Mouse (Mus musculus): ENCODE measurements at regions not wholly inside any gene's neighbourhood (a gene's known extent, or its start where the extent isn't known, plus 50 kb on each side); places are given as distances from the start of the nearest gene placed in this dataset.

GRCm38 (mm10) chr4:142474626-142475025 is 235.4 kb upstream of the Kazn start:
- DNase-seq (ENCODE audit: low spot score in 2 of 2): no peak

- peak; percentile 44 to 50 for DNase-seq (ENCODE audit: low spot score in 2 of 2)
Measured at GRCm38 (mm10) chr4:142474018-142474417, 234.8 kb upstream of the Kazn start.

- DNase-seq (ENCODE audit: low spot score in 2 of 2): no peak
Measured at GRCm38 (mm10) chr4:142473284-142473683, 234.1 kb upstream of the Kazn start.

- no peak for DNase-seq (ENCODE audit: low spot score in 2 of 2)
Measured at GRCm38 (mm10) chr4:142472332-142472731, 233.1 kb upstream of the Kazn start.

- DNase-seq (ENCODE audit: low spot score in 2 of 2): no peak
Measured at GRCm38 (mm10) chr4:142470784-142471183, 231.6 kb upstream of the Kazn start.

GRCm38 (mm10) chr4:142467920-142468319 is 228.7 kb upstream of the Kazn start:
- DNase-seq (ENCODE audit: low spot score in 2 of 2): no peak

- no peak for DNase-seq (ENCODE audit: low spot score in 2 of 2)
Measured at GRCm38 (mm10) chr4:142465226-142465625, 226.0 kb upstream of the Kazn start.

- DNase-seq (ENCODE audit: low spot score in 2 of 2): no peak
Measured at GRCm38 (mm10) chr4:142464066-142464465, 224.9 kb upstream of the Kazn start.

- no peak for DNase-seq (ENCODE audit: low spot score in 2 of 2)
Measured at GRCm38 (mm10) chr4:142460468-142461086, 221.4 kb upstream of the Kazn start.

GRCm38 (mm10) chr4:142452614-142453013 is 213.4 kb upstream of the Kazn start:
- no peak for DNase-seq (ENCODE audit: low spot score in 2 of 2)

- no peak for DNase-seq (ENCODE audit: low spot score in 2 of 2)
Measured at GRCm38 (mm10) chr4:142450884-142451283, 211.7 kb upstream of the Kazn start.

GRCm38 (mm10) chr4:142449713-142450112 is 210.5 kb upstream of the Kazn start:
- DNase-seq (ENCODE audit: low spot score in 2 of 2): peak in 1 of 2 experiments; percentile 10

GRCm38 (mm10) chr4:142449198-142449702 is 210.0 kb upstream of the Kazn start:
- DNase-seq (ENCODE audit: low spot score in 2 of 2): no peak

GRCm38 (mm10) chr4:142447529-142447928 is 208.3 kb upstream of the Kazn start:
- DNase-seq (ENCODE audit: low spot score in 2 of 2): no peak

- peak in 1 of 2 experiments; percentile 12 for DNase-seq (ENCODE audit: low spot score in 2 of 2)
Measured at GRCm38 (mm10) chr4:142441045-142441444, 201.8 kb upstream of the Kazn start.

GRCm38 (mm10) chr4:142439450-142440183 is 200.4 kb upstream of the Kazn start:
- no peak for DNase-seq (ENCODE audit: low spot score in 2 of 2)

GRCm38 (mm10) chr4:142424596-142424995 is 185.4 kb upstream of the Kazn start:
- DNase-seq (ENCODE audit: low spot score in 2 of 2): peak in 1 of 2 experiments; percentile 12

- DNase-seq (ENCODE audit: low spot score in 2 of 2): no peak
Measured at GRCm38 (mm10) chr4:142420427-142420826, 181.2 kb upstream of the Kazn start.

GRCm38 (mm10) chr4:142414874-142415273 is 175.7 kb upstream of the Kazn start:
- DNase-seq (ENCODE audit: low spot score in 2 of 2): no peak

GRCm38 (mm10) chr4:142411792-142412191 is 172.6 kb upstream of the Kazn start:
- no peak for DNase-seq (ENCODE audit: low spot score in 2 of 2)

GRCm38 (mm10) chr4:142410596-142411573 is 171.7 kb upstream of the Kazn start:
- no peak for DNase-seq (ENCODE audit: low spot score in 2 of 2)
